Mouse (Mus musculus): Measurements from ENCODE around the gene Lgalsl. TPM values are rescaled to one million over a fixed set of nuclear protein-coding genes. Genes with fewer than 3 reads are reported as not detected.

Lgalsl gene
- total RNA-seq, 1 experiment = 15.7 TPM

GRCm38 (mm10) chr11:20857921-20858320 lies 27.1 kb upstream of the Lgalsl start:
- Histone ChIP-seq H3K27ac (ENCODE audit: insufficient read depth, low read depth, low read length, poor library complexity, severe bottlenecking) (no peak overlapping the region), H3K4me3 (ENCODE audit: insufficient read depth in 1 of 2, low read depth in 1 of 2, low read length in 2 of 2, poor library complexity in 1 of 2, severe bottlenecking in 1 of 2) (no peak overlapping the region), H3K4me1 (ENCODE audit: control insufficient read depth in 2 of 2, insufficient read depth in 2 of 2, low read length in 2 of 2, poor library complexity in 1 of 2) (peaks cover 2 to 6% of the 10 kb centered on the region in 2 experiments; a peak in 3 of 4 replicates), H3K36me3 (ENCODE audit: control insufficient read depth, insufficient read depth, low read length, poor library complexity, severe bottlenecking) (no peaks in the 10 kb centered on the region), H3K9ac (ENCODE audit: insufficient read depth, low read depth, low read length, poor library complexity, severe bottlenecking) (no peak overlapping the region), H3K9me3 (ENCODE audit: control insufficient read depth, insufficient read depth, low read depth, low read length) (no peaks in the 10 kb centered on the region)
- no peak for DNase-seq (ENCODE audit: low read depth, low spot score)
- TF ChIP-seq CHD2 (IDR thresholded peaks at IDR 0.05; ENCODE audit: low read depth, low read length) (no peak), ZNF384 (IDR thresholded peaks at IDR 0.05; ENCODE audit: low read depth, low read length) (no peak), MAFK (IDR thresholded peaks at IDR 0.05; ENCODE audit: insufficient read depth, low read depth, low read length) (no peak), ZC3H11A (IDR thresholded peaks at IDR 0.05; ENCODE audit: borderline replicate concordance, low read depth, low read length) (no peak), HCFC1 (IDR thresholded peaks at IDR 0.05; ENCODE audit: borderline replicate concordance, insufficient read depth, low read length) (no peak)
- in situ Hi-C loops (cut with MboI; ENCODE audit: low sequenced_read_pairs in 2 of 2, unreplicated experiment in 2 of 2) = no loop called here

GRCm38 (mm10) chr11:20854032-20854741 lies 23.3 kb upstream of the Lgalsl start:
- Histone ChIP-seq H3K9me3 (ENCODE audit: control insufficient read depth, insufficient read depth, low read depth, low read length) (no peaks in the 10 kb centered on the region), H3K36me3 (ENCODE audit: control insufficient read depth, insufficient read depth, low read length, poor library complexity, severe bottlenecking) (no peaks in the 10 kb centered on the region), H3K4me1 (ENCODE audit: control insufficient read depth in 2 of 2, insufficient read depth in 2 of 2, low read length in 2 of 2, poor library complexity in 1 of 2) (peaks cover 0 to 2% of the 10 kb centered on the region in 2 experiments; a peak in 1 of 4 replicates), H3K9ac (ENCODE audit: insufficient read depth, low read depth, low read length, poor library complexity, severe bottlenecking) (no peak overlapping the region), H3K4me3 (ENCODE audit: insufficient read depth in 1 of 2, low read depth in 1 of 2, low read length in 2 of 2, poor library complexity in 1 of 2, severe bottlenecking in 1 of 2) (no peak overlapping the region), H3K27ac (ENCODE audit: insufficient read depth, low read depth, low read length, poor library complexity, severe bottlenecking) (no peak overlapping the region)
- DNase-seq (ENCODE audit: low read depth, low spot score) = no peak
- TF ChIP-seq ZC3H11A (IDR thresholded peaks at IDR 0.05; ENCODE audit: borderline replicate concordance, low read depth, low read length) (no peak), HCFC1 (IDR thresholded peaks at IDR 0.05; ENCODE audit: borderline replicate concordance, insufficient read depth, low read length) (no peak), MAFK (IDR thresholded peaks at IDR 0.05; ENCODE audit: insufficient read depth, low read depth, low read length) (no peak)
- in situ Hi-C loops (cut with MboI; ENCODE audit: low sequenced_read_pairs in 2 of 2, unreplicated experiment in 2 of 2) = no loop called here

- DNase-seq (ENCODE audit: low read depth, low spot score) = no peak
- TF ChIP-seq HCFC1 (IDR thresholded peaks at IDR 0.05; ENCODE audit: borderline replicate concordance, insufficient read depth, low read length) (no peak), ZNF384 (IDR thresholded peaks at IDR 0.05; ENCODE audit: low read depth, low read length) (no peak), CHD2 (IDR thresholded peaks at IDR 0.05; ENCODE audit: low read depth, low read length) (no peak), ZC3H11A (IDR thresholded peaks at IDR 0.05; ENCODE audit: borderline replicate concordance, low read depth, low read length) (no peak), MAFK (IDR thresholded peaks at IDR 0.05; ENCODE audit: insufficient read depth, low read depth, low read length) (no peak)
- no peak overlapping the region for H3K27ac ChIP-seq (ENCODE audit: insufficient read depth, low read depth, low read length, poor library complexity, severe bottlenecking)
- no peak overlapping the region for H3K4me3 ChIP-seq (ENCODE audit: insufficient read depth in 1 of 2, low read depth in 1 of 2, low read length in 2 of 2, poor library complexity in 1 of 2, severe bottlenecking in 1 of 2)
- H3K36me3 ChIP-seq (ENCODE audit: control insufficient read depth, insufficient read depth, low read length, poor library complexity, severe bottlenecking) = no peaks in the 10 kb centered on the region
- H3K9me3 ChIP-seq (ENCODE audit: control insufficient read depth, insufficient read depth, low read depth, low read length) = no peaks in the 10 kb centered on the region
- in situ Hi-C loops (cut with MboI; ENCODE audit: low sequenced_read_pairs in 2 of 2, unreplicated experiment in 2 of 2) = no loop called here
- H3K9ac ChIP-seq (ENCODE audit: insufficient read depth, low read depth, low read length, poor library complexity, severe bottlenecking) = no peak overlapping the region
- no peaks in the 10 kb centered on the region for H3K4me1 ChIP-seq (ENCODE audit: control insufficient read depth in 2 of 2, insufficient read depth in 2 of 2, low read length in 2 of 2, poor library complexity in 1 of 2)
These were observed 19.3 kb upstream of the Lgalsl start for GRCm38 (mm10) chr11:20850196-20850595.

GRCm38 (mm10) chr11:20849403-20849802 lies 18.5 kb upstream of the Lgalsl start:
- H3K36me3 ChIP-seq (ENCODE audit: control insufficient read depth, insufficient read depth, low read length, poor library complexity, severe bottlenecking) = no peaks in the 10 kb centered on the region
- no peaks in the 10 kb centered on the region for H3K9me3 ChIP-seq (ENCODE audit: control insufficient read depth, insufficient read depth, low read depth, low read length)
- no peak for DNase-seq (ENCODE audit: low read depth, low spot score)
- no peaks in the 10 kb centered on the region for H3K4me1 ChIP-seq (ENCODE audit: control insufficient read depth in 2 of 2, insufficient read depth in 2 of 2, low read length in 2 of 2, poor library complexity in 1 of 2)
- TF ChIP-seq HCFC1 (IDR thresholded peaks at IDR 0.05; ENCODE audit: borderline replicate concordance, insufficient read depth, low read length) (no peak), MAFK (IDR thresholded peaks at IDR 0.05; ENCODE audit: insufficient read depth, low read depth, low read length) (no peak), ZC3H11A (IDR thresholded peaks at IDR 0.05; ENCODE audit: borderline replicate concordance, low read depth, low read length) (no peak), ZNF384 (IDR thresholded peaks at IDR 0.05; ENCODE audit: low read depth, low read length) (no peak)
- no peak overlapping the region for H3K9ac ChIP-seq (ENCODE audit: insufficient read depth, low read depth, low read length, poor library complexity, severe bottlenecking)
- H3K4me3 ChIP-seq (ENCODE audit: insufficient read depth in 1 of 2, low read depth in 1 of 2, low read length in 2 of 2, poor library complexity in 1 of 2, severe bottlenecking in 1 of 2) = no peak overlapping the region
- in situ Hi-C loops (cut with MboI; ENCODE audit: low sequenced_read_pairs in 2 of 2, unreplicated experiment in 2 of 2) = no loop called here
- H3K27ac ChIP-seq (ENCODE audit: insufficient read depth, low read depth, low read length, poor library complexity, severe bottlenecking) = no peak overlapping the region

All from ES-E14 (cell line).